Mouse (Mus musculus): ENCODE results near the gene Gm17402.

DNA sequence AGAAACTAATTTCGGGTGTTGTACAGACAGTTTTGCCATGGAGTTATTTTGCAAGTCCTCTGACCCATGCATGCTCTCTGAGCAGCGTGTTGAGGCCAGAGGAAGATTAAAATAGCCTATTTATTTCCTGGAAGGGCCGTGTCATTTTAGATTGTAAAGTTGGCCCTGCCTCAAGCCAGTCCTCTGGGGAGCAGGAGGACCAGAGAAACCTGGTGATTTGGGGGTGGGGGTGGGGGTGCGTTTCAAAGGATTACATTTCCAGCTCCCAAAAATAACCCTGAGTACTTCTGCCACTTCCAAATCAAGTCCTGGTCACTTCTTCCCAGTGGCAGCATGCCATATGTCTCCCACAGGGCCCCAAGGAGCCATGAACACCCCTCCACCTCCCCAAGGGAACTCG, 2.2 kb downstream of the Gm17402 start:
- no peak for TF ChIP-seq ZC3H11A (IDR thresholded peaks at IDR 0.05; ENCODE audit: borderline replicate concordance, low read depth, low read length)
- TF ChIP-seq HCFC1 (IDR thresholded peaks at IDR 0.05; ENCODE audit: borderline replicate concordance, insufficient read depth, low read length): no peak
- TF ChIP-seq ZNF384 (IDR thresholded peaks at IDR 0.05; ENCODE audit: low read depth, low read length): no peak

All from ES-E14 (cell line).